Mouse (Mus musculus) thymus, adult 2 months (tissue): ENCODE results near the gene Wdr37. TPM values are rescaled to one million over a fixed set of nuclear protein-coding genes. Genes with fewer than 3 reads are reported as not detected.
"Not testable (repeated sequence)": the region's sequence is repeated elsewhere in the genome, so short reads cannot be mapped to it uniquely, and the experiment has no call there.

Source experiments
- DNase-seq: peaks from one replicate; pipeline ENCODE4 v3.0.0; 2021
- H3K27ac ChIP-seq: fragments of 200-500 bp; 2 replicates; pipeline ENCODE4 v1.5.1; 2012; ENCODE audit warnings: low read length, control low read depth; ENCODE audit not compliant: control insufficient read depth, insufficient read depth
- H3K27me3 ChIP-seq: fragments of 200-500 bp; 2 replicates; pipeline ENCODE4 v1.6.1; 2012; ENCODE audit warnings: mild to moderate bottlenecking, low read length, moderate library complexity, mixed read lengths; ENCODE audit not compliant: control insufficient read depth, insufficient read depth
- H3K36me3 ChIP-seq: fragments of 200-500 bp; 2 replicates; pipeline ENCODE4 v1.6.1; 2012; ENCODE audit warnings: mild to moderate bottlenecking, low read length, moderate library complexity; ENCODE audit not compliant: control insufficient read depth, insufficient read depth
- H3K4me1 ChIP-seq: fragments of 200-500 bp; replicated peaks from 2 replicates; pipeline ENCODE4 v1.6.1; 2012; ENCODE audit warnings: low read length; ENCODE audit not compliant: control insufficient read depth, insufficient read depth
- H3K4me3 ChIP-seq: fragments of 200-500 bp; 2 replicates; pipeline ENCODE4 v1.5.1; 2012; ENCODE audit warnings: mild to moderate bottlenecking, low read length, control low read depth, moderate library complexity; ENCODE audit not compliant: control insufficient read depth, insufficient read depth
- CTCF ChIP-seq: fragments of 200-500 bp; IDR thresholded peaks from 2 replicates; pipeline ENCODE4 v1.5.1; 2012; ENCODE audit warnings: mild to moderate bottlenecking, control low read depth, low read length, moderate library complexity, borderline replicate concordance; ENCODE audit not compliant: control insufficient read depth, poor library complexity, insufficient read depth; ENCODE audit errors: extremely low read depth
- POLR2A ChIP-seq: fragments of 200-500 bp; IDR thresholded peaks from 2 replicates; pipeline ENCODE4 v1.6.1; 2012; ENCODE audit warnings: mild to moderate bottlenecking, low read length, control low read depth, moderate library complexity; ENCODE audit not compliant: control insufficient read depth, poor library complexity, insufficient read depth; ENCODE audit errors: extremely low read depth
- WGBS: fragments of 180-500 bp; shearing (Covaris S2); methylation state at CpG from one replicate; pipeline ENCODE4 v1.1.7; 2018; 5-methylcytosine and 5-hydroxymethylcytosine counted together
- polyA plus RNA-seq: library from polyadenylated mRNA; depleted of rRNA; stranded (reverse); fragments of >200 nt; gene quantifications from 2 replicates; pipeline ENCODE4 v1.2.3, GENCODE M21; 2012

The Wdr37 gene
- polyA plus RNA-seq, 1 experiment = 46.5 TPM

DNA sequence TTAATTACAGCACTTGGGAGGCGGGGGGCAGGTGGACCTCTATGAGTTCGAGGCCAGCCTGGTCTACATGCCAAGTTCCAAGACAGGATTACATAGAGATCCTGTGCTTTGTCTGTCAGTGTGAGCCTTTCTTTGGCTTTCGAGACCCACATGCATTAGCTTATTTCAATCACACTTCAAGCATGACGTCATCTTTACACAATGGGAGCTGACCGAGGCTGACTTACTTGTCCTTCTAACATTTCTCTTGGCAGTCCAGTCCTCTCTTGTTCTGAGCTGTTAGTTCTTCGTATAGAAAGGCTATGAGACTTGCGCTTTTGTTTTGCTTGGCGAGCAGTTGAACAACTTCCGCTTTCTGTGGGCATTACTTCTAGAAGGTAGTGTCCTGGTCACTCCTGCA is 10.8 kb downstream of the Wdr37 start:
- Histone ChIP-seq H3K36me3 (peaks cover 34% of the 10 kb centered on the region), H3K27ac (no peak overlapping the region)
- WGBS = 95% methylated on average over 9 of the region's 9 CpGs

DNA sequence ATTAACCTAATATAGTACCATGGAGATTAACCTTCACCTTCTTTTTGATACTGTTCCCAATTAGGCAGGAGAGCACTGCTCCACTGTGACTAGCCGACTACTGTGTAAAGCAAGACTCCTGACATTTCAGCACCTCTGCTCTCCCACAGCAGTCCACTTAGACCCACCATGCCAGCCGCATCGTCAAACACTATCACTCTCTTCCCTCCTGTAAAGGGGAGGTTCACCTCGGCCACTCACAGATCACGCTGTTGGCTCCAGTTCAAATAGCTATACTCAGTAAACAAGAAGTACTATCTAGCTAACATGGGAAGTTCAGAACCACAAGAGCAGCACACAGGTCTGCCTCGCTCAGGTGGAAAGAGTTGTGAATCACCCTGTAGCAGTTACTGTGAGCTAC is 13.3 kb downstream of the Wdr37 start:
- Histone ChIP-seq H3K4me1 (no peaks in the 10 kb centered on the region), H3K27me3 (no peaks in the 10 kb centered on the region), H3K36me3 (peaks cover 41% of the 10 kb centered on the region), H3K27ac (no peak overlapping the region), H3K4me3 (no peak overlapping the region)
- TF ChIP-seq POLR2A (no peak), CTCF (no peak)
- DNase-seq = no peak
- over 99% methylated on average over 6 of the region's 6 CpGs for WGBS

More for the DNA sequence above, 10.8 kb downstream of the Wdr37 start:
- H3K27me3 ChIP-seq = no peaks in the 10 kb centered on the region
- TF ChIP-seq POLR2A = no peak
- no peak for TF ChIP-seq CTCF
- no peak for DNase-seq
- no peak overlapping the region for H3K4me3 ChIP-seq
- no peaks in the 10 kb centered on the region for H3K4me1 ChIP-seq

DNA sequence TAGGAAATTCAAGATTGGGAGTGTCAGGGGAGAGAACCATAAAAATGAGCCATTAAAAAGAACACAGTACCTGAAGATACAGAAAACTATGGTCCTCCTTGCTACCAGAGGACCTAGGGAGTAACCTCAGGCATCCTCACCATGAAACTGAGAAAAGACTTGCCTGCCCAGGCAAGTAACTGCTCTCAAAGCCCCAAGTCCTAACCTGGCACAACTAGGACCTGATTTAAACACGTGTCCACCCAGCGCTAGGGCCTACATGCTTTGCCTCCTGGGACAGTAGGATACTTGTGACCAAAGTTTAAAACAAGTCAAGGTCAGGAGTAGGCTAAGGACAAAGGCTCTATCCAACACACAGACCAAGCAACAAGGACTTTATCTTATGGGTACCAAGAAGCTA is 16.9 kb downstream of the Wdr37 start:
- Histone ChIP-seq H3K4me1 (no peaks in the 10 kb centered on the region), H3K27ac (no peak overlapping the region), H3K36me3 (peaks cover 35% of the 10 kb centered on the region), H3K27me3 (no peaks in the 10 kb centered on the region), H3K4me3 (no peak overlapping the region)
- no peak for DNase-seq
- TF ChIP-seq CTCF (no peak), POLR2A (no peak)
- 95% methylated on average over 2 of the region's 2 CpGs for WGBS

DNA sequence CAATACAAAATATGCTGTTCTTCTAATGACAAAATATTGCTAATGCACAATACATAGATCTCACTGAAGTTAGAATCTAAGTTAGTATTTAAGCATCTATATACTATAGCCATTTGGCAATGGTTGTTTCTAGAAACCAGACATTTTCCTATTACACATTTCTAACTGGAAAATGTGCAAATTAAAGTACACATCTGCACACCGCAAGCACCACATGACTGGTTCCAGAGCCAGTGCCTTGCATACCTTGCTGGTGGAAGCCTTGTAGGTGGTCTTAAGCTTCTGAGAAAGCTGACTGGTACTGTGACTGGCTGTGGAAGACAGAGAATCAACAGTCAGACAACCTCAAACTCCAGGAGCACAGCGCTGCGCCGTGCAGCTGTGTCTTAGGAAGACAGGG is 18.3 kb downstream of the Wdr37 start:
- 97% methylated on average over 4 of the region's 4 CpGs for WGBS

DNA sequence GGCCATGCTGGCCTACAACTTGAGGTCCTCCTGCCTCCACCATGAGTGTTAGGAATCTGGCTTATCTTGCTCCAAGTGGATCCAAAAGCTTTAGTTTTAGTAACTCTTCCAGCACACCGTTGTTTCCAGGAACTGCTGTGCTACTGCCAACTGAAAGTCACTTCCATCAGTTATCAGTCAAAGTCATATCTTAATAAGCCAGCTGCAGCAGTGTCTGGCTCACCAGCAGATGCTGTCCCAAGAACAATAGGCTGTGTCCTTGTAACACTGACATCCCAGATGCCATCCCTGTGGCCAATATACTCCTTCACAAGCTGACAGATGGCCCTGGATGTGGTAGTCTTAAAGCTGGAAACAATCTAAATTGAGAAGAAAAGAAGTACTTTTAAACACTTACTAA is 22.4 kb downstream of the Wdr37 start:
- 63% methylated on average over 1 of the region's 1 CpGs for WGBS
- H3K27me3 ChIP-seq = no peaks in the 10 kb centered on the region
- TF ChIP-seq POLR2A = no peak
- TF ChIP-seq CTCF = no peak
- no peak overlapping the region for H3K4me3 ChIP-seq
- DNase-seq = no peak
- H3K27ac ChIP-seq = no peak overlapping the region
- H3K4me1 ChIP-seq = no peaks in the 10 kb centered on the region
- H3K36me3 ChIP-seq = peaks cover 56% of the 10 kb centered on the region

More for the DNA sequence above, 18.3 kb downstream of the Wdr37 start:
- no peaks in the 10 kb centered on the region for H3K27me3 ChIP-seq
- no peak overlapping the region for H3K4me3 ChIP-seq
- H3K27ac ChIP-seq = no peak overlapping the region
- TF ChIP-seq CTCF (no peak), POLR2A (no peak)
- no peaks in the 10 kb centered on the region for H3K4me1 ChIP-seq
- H3K36me3 ChIP-seq = peaks cover 40% of the 10 kb centered on the region
- no peak for DNase-seq

DNA sequence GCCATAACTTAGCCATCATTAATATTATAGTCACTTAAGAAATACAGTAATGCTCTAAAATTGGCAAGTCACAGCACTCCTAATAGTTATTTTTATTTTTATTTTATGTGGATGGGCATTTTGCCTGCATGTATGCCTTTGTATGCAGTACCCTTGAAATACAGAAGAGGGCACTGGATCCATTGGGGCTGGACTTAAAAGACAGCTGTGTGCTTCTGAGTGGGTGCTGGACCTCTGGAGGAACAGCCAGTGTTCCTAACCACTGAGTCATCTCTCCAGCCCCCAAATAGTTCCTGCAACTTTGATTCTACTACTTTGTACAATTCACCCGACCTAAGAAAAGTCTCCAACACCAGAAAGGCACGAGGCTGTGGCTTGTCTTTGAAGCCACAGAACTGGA is 24.0 kb downstream of the Wdr37 start:
- WGBS = 53% methylated on average over 2 of the region's 2 CpGs
- TF ChIP-seq CTCF = no peak
- TF ChIP-seq POLR2A = no peak
- no peaks in the 10 kb centered on the region for H3K4me1 ChIP-seq
- no peak overlapping the region for H3K27ac ChIP-seq
- peak; percentile 24 for DNase-seq
- no peak overlapping the region for H3K4me3 ChIP-seq
- no peaks in the 10 kb centered on the region for H3K27me3 ChIP-seq
- peaks cover 59% of the 10 kb centered on the region for H3K36me3 ChIP-seq

DNA sequence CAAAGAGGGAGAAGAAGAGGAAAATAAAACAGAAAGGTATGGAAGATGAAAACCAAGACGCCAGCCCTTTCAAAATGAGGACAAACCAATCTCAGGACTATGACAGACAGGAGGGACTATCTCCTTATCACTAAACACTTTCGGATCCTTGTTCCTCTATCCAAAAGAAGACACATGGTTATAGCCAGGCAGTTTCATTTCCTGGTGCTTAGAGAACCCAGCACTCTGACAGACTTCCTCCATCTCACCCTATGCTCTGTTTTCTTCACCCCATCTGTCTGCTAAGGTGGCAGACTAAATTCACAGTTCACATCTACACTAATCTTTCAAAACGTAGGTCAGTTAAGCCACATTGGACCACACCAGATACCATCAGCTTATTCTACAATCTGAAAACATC is 29.4 kb downstream of the Wdr37 start:
- Histone ChIP-seq H3K27me3 (no peaks in the 10 kb centered on the region), H3K27ac (no peak overlapping the region), H3K36me3 (peaks cover 83% of the 10 kb centered on the region), H3K4me3 (no peak overlapping the region), H3K4me1 (no peaks in the 10 kb centered on the region)
- no peak for DNase-seq
- TF ChIP-seq POLR2A (no peak), CTCF (no peak)
- WGBS = 92% methylated on average over 3 of the region's 3 CpGs

DNA sequence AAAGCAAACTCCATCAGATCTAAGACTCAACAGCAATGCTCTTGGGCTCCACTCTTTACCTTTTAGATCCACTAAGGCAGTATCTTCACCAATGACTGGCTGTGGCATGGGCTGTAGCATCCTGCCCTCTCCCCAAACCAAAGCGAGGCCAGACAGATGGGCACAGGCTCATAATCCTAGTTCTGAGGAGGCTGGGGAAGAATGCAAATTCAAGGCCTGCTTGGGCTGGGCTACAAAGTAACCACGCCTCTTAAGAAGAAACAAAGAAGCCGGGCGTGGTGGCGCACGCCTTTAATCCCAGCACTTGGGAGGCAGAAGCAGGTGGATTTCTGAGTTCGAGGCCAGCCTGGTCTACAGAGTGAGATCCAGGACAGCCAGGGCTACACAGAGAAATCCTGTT is 29.9 kb downstream of the Wdr37 start:
- not testable (repeated sequence) for H3K4me3 ChIP-seq, H3K4me1 ChIP-seq, DNase-seq, H3K27me3 ChIP-seq, H3K27ac ChIP-seq
- WGBS = 96% methylated on average over 7 of the region's 7 CpGs
- H3K36me3 ChIP-seq = peaks cover 78% of the 10 kb centered on the region
